Mouse (Mus musculus): Measurements from ENCODE around the gene Tet3.

- no peak for TF ChIP-seq CTCF (IDR thresholded peaks at IDR 0.05; ENCODE audit: low read depth, low read length)
- TF ChIP-seq POLR2A (IDR thresholded peaks at IDR 0.05; ENCODE audit: borderline replicate concordance, low read depth, low read length), result no peak
Measured at GRCm38 (mm10) chr6:83381510-83382491, 77.1 kb downstream of the Tet3 start.
